Mouse (Mus musculus): ENCODE results near the gene Snai1. TPM values are rescaled to one million over a fixed set of nuclear protein-coding genes. Genes with fewer than 3 reads are reported as not detected.

Gene Snai1
- polyA plus RNA-seq, 1 experiment: 48.1 TPM

DNA sequence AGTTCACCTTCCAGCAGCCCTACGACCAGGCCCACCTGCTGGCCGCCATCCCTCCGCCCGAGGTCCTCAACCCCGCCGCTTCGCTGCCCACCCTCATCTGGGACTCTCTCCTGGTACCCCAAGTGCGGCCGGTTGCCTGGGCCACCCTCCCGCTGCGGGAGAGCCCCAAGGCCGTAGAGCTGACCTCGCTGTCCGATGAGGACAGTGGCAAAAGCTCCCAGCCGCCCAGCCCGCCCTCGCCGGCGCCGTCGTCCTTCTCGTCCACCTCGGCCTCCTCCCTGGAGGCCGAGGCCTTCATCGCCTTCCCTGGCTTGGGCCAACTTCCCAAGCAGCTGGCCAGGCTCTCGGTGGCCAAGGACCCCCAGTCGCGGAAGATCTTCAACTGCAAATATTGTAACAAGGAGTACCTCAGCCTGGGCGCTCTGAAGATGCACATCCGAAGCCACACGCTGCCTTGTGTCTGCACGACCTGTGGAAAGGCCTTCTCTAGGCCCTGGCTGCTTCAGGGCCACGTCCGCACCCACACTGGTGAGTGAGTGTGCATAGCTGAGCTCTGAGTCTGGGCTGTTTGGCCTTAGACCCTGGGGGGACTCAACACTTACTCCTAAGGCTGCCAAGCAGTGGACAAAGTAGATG is 794 bp downstream of the Snai1 start:
- H3K4me3 ChIP-seq (ENCODE audit: insufficient read depth, poor library complexity, severe bottlenecking): peak overlapping the region; percentile 86
- peaks cover 52% of the 10 kb centered on the region for H3K79me2 ChIP-seq (ENCODE audit: control insufficient read depth, insufficient read depth)
- peaks cover 46% of the 10 kb centered on the region for H3K79me3 ChIP-seq (ENCODE audit: low read depth)
- no peaks in the 10 kb centered on the region for H3K27me3 ChIP-seq (ENCODE audit: control insufficient read depth, insufficient read depth, insufficient read length)
- peak overlapping the region; percentile 80 for H3ac ChIP-seq (ENCODE audit: control insufficient read depth, insufficient read length, low read depth)
- H3K36me3 ChIP-seq (ENCODE audit: control insufficient read depth, insufficient read depth): peaks cover 42% of the 10 kb centered on the region
- TF ChIP-seq USF1 (IDR thresholded peaks at IDR 0.05; ENCODE audit: low read depth) (no peak), MYOD1 (IDR thresholded peaks at IDR 0.05; ENCODE audit: control insufficient read depth, insufficient read length, low read depth) (no peak), MAX (IDR thresholded peaks at IDR 0.05) (no peak), CTCF (IDR thresholded peaks at IDR 0.05; ENCODE audit: control insufficient read depth, insufficient read depth, insufficient read length) (no peak), FOSL1 (IDR thresholded peaks at IDR 0.05; ENCODE audit: insufficient read depth, low read length, poor library complexity, severe bottlenecking) (no peak), MYOG (IDR thresholded peaks at IDR 0.05; ENCODE audit: control insufficient read depth, extremely low read depth, insufficient read length) (no peak), CEBPB (IDR thresholded peaks at IDR 0.05; ENCODE audit: low read depth) (no peak)

GRCm38 (mm10) chr2:167539536-167540476 is 1.8 kb downstream of the Snai1 start:
- Histone ChIP-seq H3K4me3 (ENCODE audit: insufficient read depth, poor library complexity, severe bottlenecking) (peak overlapping the region; percentile 86), H3K79me3 (ENCODE audit: low read depth) (peaks cover 53% of the 10 kb centered on the region), H3K79me2 (ENCODE audit: control insufficient read depth, insufficient read depth) (peaks cover 61% of the 10 kb centered on the region), H3ac (ENCODE audit: control insufficient read depth, insufficient read length, low read depth) (peak overlapping the region; percentile 80), H3K36me3 (ENCODE audit: control insufficient read depth, insufficient read depth) (peaks cover 50% of the 10 kb centered on the region), H3K27me3 (ENCODE audit: control insufficient read depth, insufficient read depth, insufficient read length) (no peaks in the 10 kb centered on the region)
- TF ChIP-seq MAX (IDR thresholded peaks at IDR 0.05) (no peak), FOSL1 (IDR thresholded peaks at IDR 0.05; ENCODE audit: insufficient read depth, low read length, poor library complexity, severe bottlenecking) (no peak), MYOD1 (IDR thresholded peaks at IDR 0.05; ENCODE audit: control insufficient read depth, insufficient read length, low read depth) (peak; percentile 71), CEBPB (IDR thresholded peaks at IDR 0.05; ENCODE audit: low read depth) (no peak)

DNA sequence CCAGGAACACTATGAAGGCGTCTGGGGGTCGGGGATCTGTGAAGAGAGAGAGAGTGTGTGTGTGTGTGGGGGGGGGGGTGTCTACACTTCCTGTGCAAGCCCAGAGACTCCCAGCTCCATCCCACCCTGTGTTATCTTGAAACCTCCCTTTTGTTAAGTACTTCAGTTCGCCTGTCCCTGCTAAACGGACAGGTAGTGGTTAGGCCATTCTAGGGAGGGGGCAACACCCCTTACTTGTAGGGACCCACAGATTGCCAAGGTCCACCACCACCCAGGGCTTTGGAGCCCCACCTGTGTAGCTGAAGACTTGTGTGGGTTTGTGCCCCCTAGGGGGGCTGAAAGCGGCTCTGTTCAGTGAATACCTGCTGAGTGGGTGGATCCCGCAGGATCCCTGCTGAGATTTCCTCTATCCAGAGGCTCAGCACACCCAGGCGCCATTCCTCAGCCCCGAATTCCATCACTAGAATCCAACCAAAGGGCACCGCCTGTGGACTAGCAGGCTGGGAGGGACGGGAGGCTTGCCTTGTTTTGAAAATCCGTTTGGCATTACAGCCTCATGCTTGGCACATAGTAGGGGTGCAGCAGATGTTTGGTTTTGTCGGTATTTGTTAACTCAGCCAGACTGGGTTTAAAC is 2.6 kb downstream of the Snai1 start:
- Histone ChIP-seq H3K79me2 (ENCODE audit: control insufficient read depth, insufficient read depth) (peaks cover 61% of the 10 kb centered on the region), H3ac (ENCODE audit: control insufficient read depth, insufficient read length, low read depth) (peak overlapping the region; percentile 73), H3K27me3 (ENCODE audit: control insufficient read depth, insufficient read depth, insufficient read length) (no peaks in the 10 kb centered on the region), H3K79me3 (ENCODE audit: low read depth) (peaks cover 53% of the 10 kb centered on the region), H3K4me3 (ENCODE audit: insufficient read depth, poor library complexity, severe bottlenecking) (peak overlapping the region; percentile 86), H3K36me3 (ENCODE audit: control insufficient read depth, insufficient read depth) (peaks cover 50% of the 10 kb centered on the region)
- TF ChIP-seq MAX (IDR thresholded peaks at IDR 0.05): no peak
- TF ChIP-seq CTCF (IDR thresholded peaks at IDR 0.05; ENCODE audit: control insufficient read depth, insufficient read depth, insufficient read length): no peak
- no peak for TF ChIP-seq MYOG (IDR thresholded peaks at IDR 0.05; ENCODE audit: control insufficient read depth, extremely low read depth, insufficient read length)
- TF ChIP-seq FOSL1 (IDR thresholded peaks at IDR 0.05; ENCODE audit: insufficient read depth, low read length, poor library complexity, severe bottlenecking): no peak
- no peak for TF ChIP-seq USF1 (IDR thresholded peaks at IDR 0.05; ENCODE audit: low read depth)
- TF ChIP-seq MYOD1 (IDR thresholded peaks at IDR 0.05; ENCODE audit: control insufficient read depth, insufficient read length, low read depth): no peak
- no peak for TF ChIP-seq CEBPB (IDR thresholded peaks at IDR 0.05; ENCODE audit: low read depth)

- H3K36me3 ChIP-seq (ENCODE audit: control insufficient read depth, insufficient read depth): peaks cover 50% of the 10 kb centered on the region
- peak overlapping the region; percentile 86 for H3K4me3 ChIP-seq (ENCODE audit: insufficient read depth, poor library complexity, severe bottlenecking)
- TF ChIP-seq FOSL1 (IDR thresholded peaks at IDR 0.05; ENCODE audit: insufficient read depth, low read length, poor library complexity, severe bottlenecking) (no peak), USF1 (IDR thresholded peaks at IDR 0.05; ENCODE audit: low read depth) (no peak), CTCF (IDR thresholded peaks at IDR 0.05; ENCODE audit: control insufficient read depth, insufficient read depth, insufficient read length) (no peak), MYOD1 (IDR thresholded peaks at IDR 0.05; ENCODE audit: control insufficient read depth, insufficient read length, low read depth) (no peak), MYOG (IDR thresholded peaks at IDR 0.05; ENCODE audit: control insufficient read depth, extremely low read depth, insufficient read length) (no peak)
- H3K79me3 ChIP-seq (ENCODE audit: low read depth): peaks cover 53% of the 10 kb centered on the region
- H3K79me2 ChIP-seq (ENCODE audit: control insufficient read depth, insufficient read depth): peaks cover 61% of the 10 kb centered on the region
- peak overlapping the region; percentile 46 for H3ac ChIP-seq (ENCODE audit: control insufficient read depth, insufficient read length, low read depth)
- no peaks in the 10 kb centered on the region for H3K27me3 ChIP-seq (ENCODE audit: control insufficient read depth, insufficient read depth, insufficient read length)
Observed at GRCm38 (mm10) chr2:167541324-167541723, 3.3 kb downstream of the Snai1 start.

DNA sequence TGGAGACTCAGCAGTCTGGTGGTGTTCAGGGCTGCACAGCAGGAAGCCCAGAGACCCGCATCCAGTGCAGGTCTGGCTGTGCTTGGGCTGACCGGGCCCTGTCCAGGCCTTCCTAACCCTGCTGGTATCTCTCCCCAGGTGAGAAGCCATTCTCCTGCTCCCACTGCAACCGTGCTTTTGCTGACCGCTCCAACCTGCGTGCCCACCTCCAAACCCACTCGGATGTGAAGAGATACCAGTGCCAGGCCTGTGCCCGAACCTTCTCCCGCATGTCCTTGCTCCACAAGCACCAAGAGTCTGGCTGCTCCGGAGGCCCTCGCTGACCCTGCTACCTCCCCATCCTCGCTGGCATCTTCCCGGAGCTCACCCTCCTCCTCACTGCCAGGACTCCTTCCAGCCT is 3.8 kb downstream of the Snai1 start:
- Histone ChIP-seq H3K4me3 (ENCODE audit: insufficient read depth, poor library complexity, severe bottlenecking) (peak overlapping the region; percentile 86), H3K79me2 (ENCODE audit: control insufficient read depth, insufficient read depth) (peaks cover 61% of the 10 kb centered on the region), H3ac (ENCODE audit: control insufficient read depth, insufficient read length, low read depth) (peak overlapping the region; percentile 34), H3K27me3 (ENCODE audit: control insufficient read depth, insufficient read depth, insufficient read length) (no peaks in the 10 kb centered on the region), H3K79me3 (ENCODE audit: low read depth) (peaks cover 53% of the 10 kb centered on the region), H3K36me3 (ENCODE audit: control insufficient read depth, insufficient read depth) (peaks cover 50% of the 10 kb centered on the region)
- TF ChIP-seq FOSL1 (IDR thresholded peaks at IDR 0.05; ENCODE audit: insufficient read depth, low read length, poor library complexity, severe bottlenecking): no peak
- no peak for TF ChIP-seq CTCF (IDR thresholded peaks at IDR 0.05; ENCODE audit: control insufficient read depth, insufficient read depth, insufficient read length)
- TF ChIP-seq MYOG (IDR thresholded peaks at IDR 0.05; ENCODE audit: control insufficient read depth, extremely low read depth, insufficient read length): no peak
- no peak for TF ChIP-seq MAX (IDR thresholded peaks at IDR 0.05)
- TF ChIP-seq CEBPB (IDR thresholded peaks at IDR 0.05; ENCODE audit: low read depth): no peak
- no peak for TF ChIP-seq USF1 (IDR thresholded peaks at IDR 0.05; ENCODE audit: low read depth)
- no peak for TF ChIP-seq MYOD1 (IDR thresholded peaks at IDR 0.05; ENCODE audit: control insufficient read depth, insufficient read length, low read depth)
